Mouse (Mus musculus) spleen, postnatal 0 days (tissue): Measurements from ENCODE around the gene Wdr26. TPM values are rescaled to one million over a fixed set of nuclear protein-coding genes. Genes with fewer than 3 reads are reported as not detected.

Source experiments
- polyA plus RNA-seq: library from polyadenylated mRNA; unstranded; fragments of >200 nt; fragmentation: Nextera tagmentation; extraction: Ambion mirVana; gene quantifications from 2 replicates; pipeline ENCODE4 v1.2.1, GENCODE M21; 2015

Wdr26 gene
- polyA plus RNA-seq: 85.6 and 90.1 TPM in 2 replicates

DNA sequence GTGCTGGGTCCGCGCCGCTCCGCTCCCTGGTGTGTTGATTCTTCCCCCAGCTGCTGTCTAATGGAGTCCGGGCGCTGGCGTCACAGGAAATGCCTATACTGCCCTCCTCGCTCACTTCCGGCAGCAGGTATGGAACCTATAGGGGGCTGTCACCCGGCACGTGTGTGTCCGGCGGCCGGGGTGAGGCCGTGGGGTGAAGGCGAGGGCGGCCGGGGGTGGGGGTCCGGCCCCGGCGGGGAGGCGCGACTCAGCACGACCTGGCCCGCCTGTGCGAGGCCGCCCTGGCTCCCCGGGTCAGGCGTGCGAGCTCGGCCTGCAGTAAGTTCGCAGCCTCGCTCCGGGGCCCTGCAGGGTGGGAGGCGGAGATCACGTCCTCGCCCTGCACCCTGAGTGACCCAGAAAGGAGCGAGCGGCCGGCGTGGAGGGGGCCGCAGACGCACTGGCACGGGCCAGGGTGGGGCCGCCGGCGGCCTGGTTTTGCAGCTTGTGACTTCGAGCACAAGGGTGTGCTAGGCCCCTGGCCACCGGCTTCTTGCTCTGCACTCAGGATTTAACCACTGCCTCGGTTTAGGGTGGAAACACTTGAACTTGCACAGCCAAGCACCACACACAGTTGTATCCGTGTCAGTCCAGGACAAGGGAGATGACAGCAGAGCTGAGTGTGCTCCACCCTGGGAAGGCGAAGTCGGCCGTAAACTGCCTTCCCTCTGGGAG lies at the start of gene Wdr26:
TSS of gene Wdr26 (minus strand) at position 82 of the 714 bp plus-strand sequence.

DNA sequence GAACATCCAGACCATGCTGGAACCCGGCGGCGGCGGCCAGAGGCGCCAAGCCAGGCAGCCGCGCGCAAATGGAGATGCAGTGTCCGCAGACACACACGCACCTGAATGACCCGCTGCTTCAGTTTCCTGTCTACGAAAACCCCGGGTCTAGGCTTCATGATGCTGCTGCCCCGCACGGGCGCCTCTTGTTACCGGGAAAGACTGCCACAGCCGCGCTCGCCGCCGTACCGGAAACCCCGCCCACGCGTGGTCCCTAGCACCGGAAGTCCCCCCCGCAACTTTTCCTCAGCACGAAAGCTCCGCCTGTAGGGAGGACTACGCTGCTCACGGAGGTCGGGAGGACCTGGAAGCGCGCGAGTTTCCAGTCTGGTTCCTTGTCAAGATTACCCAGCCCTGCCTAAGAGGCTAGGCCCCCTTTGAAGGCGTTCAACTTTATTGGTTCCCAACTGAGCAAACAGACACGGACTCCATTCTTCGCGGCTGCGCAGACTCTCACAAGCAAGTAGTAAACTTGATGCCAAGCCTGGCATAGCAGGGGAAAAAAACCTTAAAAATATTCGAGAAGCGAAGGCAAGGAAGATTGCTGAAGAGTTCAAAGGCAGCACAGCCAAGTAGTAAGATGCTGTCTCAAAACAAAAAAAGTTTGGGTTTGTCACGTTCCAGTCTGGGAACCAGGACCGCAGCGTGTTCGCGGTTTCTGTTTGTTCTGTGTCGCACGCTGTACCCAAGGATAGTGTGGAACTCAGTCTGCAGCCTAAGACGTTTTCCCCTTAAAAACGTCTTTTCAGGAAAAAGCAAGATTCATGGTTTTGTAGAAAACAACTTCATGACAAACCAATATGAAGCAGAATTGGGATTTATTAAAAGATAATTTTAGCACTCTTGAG lies 67.6 kb downstream of the Wdr26 start, which contains the start of the genes Nvl and Cnih4:
TSS of gene Nvl (minus strand) at position 255 of the 887 bp plus-strand sequence.
TSS of gene Cnih4 (plus strand) at position 744 of the 887 bp plus-strand sequence.

Other genes starting within 250 kb of the Wdr26 start
- 2.4 and 3.7 TPM in 2 replicates for gene Ephx1, start 191.1 kb downstream of the Wdr26 start, polyA plus RNA-seq
- gene 9130409I23Rik, start 160.8 kb downstream of the Wdr26 start, polyA plus RNA-seq: not detected in 2 replicates
- gene Nvl, start 67.8 kb downstream of the Wdr26 start, polyA plus RNA-seq: 19.5 and 20.9 TPM in 2 replicates
- 75.2 and 76.6 TPM in 2 replicates for gene Cnih4, start 67.3 kb downstream of the Wdr26 start, polyA plus RNA-seq
- gene Cnih3, start 140.6 kb upstream of the Wdr26 start, polyA plus RNA-seq: not detected in 2 replicates